Mouse (Mus musculus) CH12.LX (cell line): ENCODE measurements at regions not wholly inside any gene's neighbourhood (a gene's known extent, or its start where the extent isn't known, plus 50 kb on each side); places are given as distances from the start of the nearest gene placed in this dataset.

ENCODE experiments used
- DNase-seq: peaks from one replicate; pipeline ENCODE4 v3.0.0-alpha.2; 2013; ENCODE audit errors: extremely low read depth
- H3K27ac ChIP-seq: 2 replicates; pipeline ENCODE4 v1.5.1; 2012; ENCODE audit warnings: low read depth, mild to moderate bottlenecking, control low read depth, moderate library complexity; ENCODE audit not compliant: insufficient read depth
- H3K27me3 ChIP-seq: replicated peaks from 2 replicates; pipeline ENCODE3; 2012; ENCODE audit warnings: inconsistent platforms
- H3K36me3 ChIP-seq, 2 experiments: replicated peaks in 1 of 2; 2 replicates each; pipeline versions ENCODE3 to v1.6.1; 2012; ENCODE audit warnings: inconsistent platforms in 1 of 2, low read length in 1 of 2, mild to moderate bottlenecking in 1 of 2, mixed read lengths in 1 of 2, moderate library complexity in 1 of 2; ENCODE audit not compliant: control insufficient read depth in 1 of 2, insufficient read depth in 1 of 2
- H3K4me1 ChIP-seq, 2 experiments: 2 replicates each; pipeline ENCODE4 v1.6.1; 2012; ENCODE audit warnings: inconsistent platforms in 1 of 2, moderate library complexity in 1 of 2; ENCODE audit not compliant: insufficient read depth in 2 of 2, control insufficient read depth in 1 of 2
- H3K4me2 ChIP-seq: 2 replicates; pipeline ENCODE4 v1.6.1; 2012; ENCODE audit warnings: low read depth, mild to moderate bottlenecking, control low read depth; ENCODE audit not compliant: poor library complexity, insufficient read depth, severe bottlenecking
- H3K4me3 ChIP-seq, 3 experiments: fragments of 150-350 bp in 1 of 3; sonication (generic) in 1 of 3; replicated peaks in 1 of 3; 2 replicates each; pipeline versions ENCODE3 to v1.5.1; 2011 to 2012; ENCODE audit warnings: low read depth in 2 of 3, low read length in 2 of 3, mild to moderate bottlenecking in 2 of 3, moderate library complexity in 2 of 3, control low read depth in 1 of 3, improper control_type of control experiment in 1 of 3, inconsistent platforms in 1 of 3, mixed read lengths in 1 of 3; ENCODE audit not compliant: poor library complexity in 1 of 3
- H3K79me2 ChIP-seq: replicated peaks from 2 replicates; pipeline ENCODE4 v1.6.1; 2012; ENCODE audit warnings: mild to moderate bottlenecking, moderate library complexity; ENCODE audit not compliant: control insufficient read depth, poor library complexity, insufficient read depth, severe bottlenecking; ENCODE audit errors: extremely low read depth
- H3K9ac ChIP-seq: 2 replicates; pipeline ENCODE4 v1.6.1; 2012; ENCODE audit warnings: low read depth, mild to moderate bottlenecking, control low read depth, moderate library complexity; ENCODE audit not compliant: insufficient read depth
- H3K9me3 ChIP-seq: replicated peaks from 2 replicates; pipeline ENCODE3; 2012; ENCODE audit warnings: low read length, inconsistent platforms, mixed read lengths
- CHD1 ChIP-seq: IDR thresholded peaks from 2 replicates; pipeline ENCODE4 v1.6.1; 2012; ENCODE audit warnings: low read depth, low read length, improper control_type of control experiment, inconsistent platforms
- CTCF ChIP-seq, 2 experiments: IDR thresholded peaks in 1 of 2; conservative IDR thresholded peaks in 1 of 2; 2 replicates each; pipeline ENCODE4 v1.5.1; 2011 to 2012; ENCODE audit warnings: low read depth in 2 of 2, low read length in 2 of 2, improper control_type of control experiment in 1 of 2, inconsistent platforms in 1 of 2, mild to moderate bottlenecking in 1 of 2, moderate library complexity in 1 of 2
- E2F4 ChIP-seq: IDR thresholded peaks from 2 replicates; pipeline ENCODE4 v1.6.1; 2011; ENCODE audit warnings: low read depth, low read length, improper control_type of control experiment; ENCODE audit not compliant: insufficient replicate concordance
- ELF1 ChIP-seq: IDR thresholded peaks from 2 replicates; pipeline ENCODE4 v1.6.1; 2014; ENCODE audit warnings: low read depth, mild to moderate bottlenecking, inconsistent platforms, low read length, improper control_type of control experiment
- ETS1 ChIP-seq: conservative IDR thresholded peaks from 2 replicates; pipeline ENCODE4 v1.6.1; 2012; ENCODE audit warnings: low read depth, mild to moderate bottlenecking, inconsistent platforms, low read length, improper control_type of control experiment, moderate library complexity
- GABPA ChIP-seq: IDR thresholded peaks from 2 replicates; pipeline ENCODE4 v1.6.1; 2012; ENCODE audit warnings: low read depth, low read length, improper control_type of control experiment, inconsistent platforms; ENCODE audit not compliant: insufficient replicate concordance
- HCFC1 ChIP-seq: IDR thresholded peaks from 2 replicates; pipeline ENCODE4 v1.6.1; 2012; ENCODE audit warnings: low read depth, mild to moderate bottlenecking, inconsistent platforms, low read length, improper control_type of control experiment
- MAFK ChIP-seq: IDR thresholded peaks from 2 replicates; pipeline ENCODE4 v1.6.1; 2011; ENCODE audit warnings: low read length, improper control_type of control experiment; ENCODE audit not compliant: insufficient replicate concordance
- MAX ChIP-seq: IDR thresholded peaks from 2 replicates; pipeline ENCODE4 v1.6.1; 2011; ENCODE audit warnings: low read length, improper control_type of control experiment
- MAZ ChIP-seq: IDR thresholded peaks from 2 replicates; pipeline ENCODE4 v1.6.1; 2012; ENCODE audit warnings: low read depth, mild to moderate bottlenecking, inconsistent platforms, low read length, improper control_type of control experiment, moderate library complexity
- MEF2A ChIP-seq: IDR thresholded peaks from 2 replicates; pipeline ENCODE4 v1.6.1; 2014; ENCODE audit warnings: low read depth, mild to moderate bottlenecking, inconsistent platforms, low read length, improper control_type of control experiment, borderline replicate concordance
- MXI1 ChIP-seq: IDR thresholded peaks from 2 replicates; pipeline ENCODE4 v1.6.1; 2011; ENCODE audit warnings: mild to moderate bottlenecking, low read depth, low read length, improper control_type of control experiment
- MYC ChIP-seq: IDR thresholded peaks from 2 replicates; pipeline ENCODE4 v1.6.1; 2011; ENCODE audit warnings: low read depth, mild to moderate bottlenecking, improper control_type of control experiment, low read length
- NELFE ChIP-seq: IDR thresholded peaks from 2 replicates; pipeline ENCODE4 v1.6.1; 2011; ENCODE audit warnings: low read depth, low read length, improper control_type of control experiment
- PAX5 ChIP-seq: IDR thresholded peaks from 2 replicates; pipeline ENCODE4 v1.6.1; 2012; ENCODE audit warnings: low read length, inconsistent platforms, mixed read lengths
- POLR2A ChIP-seq: IDR thresholded peaks from 2 replicates; pipeline ENCODE4 v1.6.1; 2011; ENCODE audit warnings: low read depth, mild to moderate bottlenecking, improper control_type of control experiment, low read length
- RAD21 ChIP-seq: IDR thresholded peaks from 2 replicates; pipeline ENCODE4 v1.6.1; 2011; ENCODE audit warnings: low read depth, mild to moderate bottlenecking, low read length, improper control_type of control experiment, moderate library complexity
- RCOR1 ChIP-seq: conservative IDR thresholded peaks from 2 replicates; pipeline ENCODE4 v1.6.1; 2012; ENCODE audit warnings: low read depth, mild to moderate bottlenecking, inconsistent platforms, low read length, improper control_type of control experiment
- SIN3A ChIP-seq: IDR thresholded peaks from 2 replicates; pipeline ENCODE4 v1.6.1; 2012; ENCODE audit warnings: low read length, improper control_type of control experiment, inconsistent platforms
- SMC3 ChIP-seq: IDR thresholded peaks from 2 replicates; pipeline ENCODE4 v1.6.1; 2011; ENCODE audit warnings: low read depth, low read length, improper control_type of control experiment
- TBP ChIP-seq: conservative IDR thresholded peaks from 2 replicates; pipeline ENCODE4 v1.6.1; 2011; ENCODE audit warnings: low read depth, low read length, improper control_type of control experiment
- TCF12 ChIP-seq: IDR thresholded peaks from 2 replicates; pipeline ENCODE4 v1.6.1; 2014; ENCODE audit warnings: low read depth, mild to moderate bottlenecking, inconsistent platforms, low read length, improper control_type of control experiment
- USF1 ChIP-seq: IDR thresholded peaks from 2 replicates; pipeline ENCODE4 v1.6.1; 2014; ENCODE audit warnings: low read depth, mild to moderate bottlenecking, inconsistent platforms, low read length, improper control_type of control experiment
- ZC3H11A ChIP-seq: IDR thresholded peaks from 2 replicates; pipeline ENCODE4 v1.6.1; 2012; ENCODE audit warnings: low read depth, mild to moderate bottlenecking, inconsistent platforms, low read length, improper control_type of control experiment
- ZKSCAN1 ChIP-seq: IDR thresholded peaks from 2 replicates; pipeline ENCODE4 v1.6.1; 2012; ENCODE audit warnings: low read depth, inconsistent platforms, low read length, improper control_type of control experiment, borderline replicate concordance
- ZMIZ1 ChIP-seq: IDR thresholded peaks from 2 replicates; pipeline ENCODE4 v1.6.1; 2012; ENCODE audit warnings: low read depth, mild to moderate bottlenecking, inconsistent platforms, low read length, improper control_type of control experiment
- ZNF384 ChIP-seq: IDR thresholded peaks from 2 replicates; pipeline ENCODE4 v1.6.1; 2012; ENCODE audit warnings: low read depth, low read length, improper control_type of control experiment, inconsistent platforms
- dilution Hi-C: fragments of 300-500 bp; cut with MboI; formaldehyde crosslinking; loops from 2 replicates; pipeline ENCODE4 v1.14.3; 2020; ENCODE audit warnings: low sequenced_read_pairs; ENCODE audit not compliant: extremely low pct_unique_long_range_greater_than_20kb, extremely low pct_ligation_motif_present
- in situ Hi-C: fragments of 300-500 bp; cut with MboI; formaldehyde crosslinking; loops from 3 replicates; pipeline ENCODE4 v1.14.3; 2019; ENCODE audit warnings: low sequenced_read_pairs, low pct_ligation_motif_present, low pct_unique_long_range_greater_than_20kb, mixed read lengths

GRCm38 (mm10) chr2:116639935-116640334 lies 238.6 kb upstream of the Tmco5 start:
- Histone ChIP-seq H3K27me3 (no peaks in the 10 kb centered on the region), H3K4me2 (no peak overlapping the region), H3K36me3 (no peaks in the 10 kb centered on the region), H3K4me1 (no peaks in the 10 kb centered on the region), H3K79me2 (no peaks in the 10 kb centered on the region), H3K9ac (no peak overlapping the region), H3K4me3 (no peak overlapping the region), H3K27ac (no peak overlapping the region), H3K9me3 (no peaks in the 10 kb centered on the region)
- in situ Hi-C loops (no loop called here), dilution Hi-C loops (no loop called here)
- no peak for DNase-seq
- TF ChIP-seq RAD21 (no peak), ETS1 (no peak), ZC3H11A (no peak), HCFC1 (no peak), CTCF (conservative IDR thresholded peaks at IDR 0.05 in 1 of 2, IDR thresholded peaks at IDR 0.05 in 1 of 2; ENCODE audit: low read depth in 2 of 2, low read length in 2 of 2) (no peak), TBP (no peak), MAFK (no peak), MXI1 (no peak), MEF2A (no peak)

DNA sequence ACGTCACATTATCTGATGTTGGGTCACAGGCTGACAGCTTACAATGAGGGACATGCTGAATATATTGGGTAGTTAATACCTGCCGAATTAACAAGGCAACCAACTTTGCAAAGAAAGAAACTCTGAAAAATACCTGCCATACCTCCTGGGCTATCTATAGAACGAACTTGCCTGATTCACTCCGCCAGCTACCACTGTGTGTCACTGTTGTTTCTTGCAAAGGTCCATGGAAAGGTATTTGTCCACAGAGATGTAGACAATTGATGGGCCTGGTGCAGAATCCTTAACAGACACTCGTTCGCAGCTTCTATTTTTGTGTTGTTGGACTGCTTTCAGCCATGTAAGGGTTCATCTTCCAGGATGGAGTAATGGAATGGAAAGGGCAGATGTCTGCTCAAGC lies 226.4 kb upstream of the Tmco5 start:
- in situ Hi-C loops (no loop called here), dilution Hi-C loops (no loop called here)
- no peaks in the 10 kb centered on the region for H3K9me3 ChIP-seq
- H3K4me3 ChIP-seq: no peak overlapping the region
- no peaks in the 10 kb centered on the region for H3K36me3 ChIP-seq
- no peaks in the 10 kb centered on the region for H3K27me3 ChIP-seq
- peak; percentile 12 for DNase-seq
- no peak overlapping the region for H3K9ac ChIP-seq
- no peak overlapping the region for H3K27ac ChIP-seq
- no peaks in the 10 kb centered on the region for H3K4me1 ChIP-seq
- no peaks in the 10 kb centered on the region for H3K79me2 ChIP-seq
- no peak for TF ChIP-seq NELFE
- TF ChIP-seq POLR2A: no peak
- TF ChIP-seq SMC3: peak; percentile 26; the same call in 1 of the 2 replicates
- peak in 1 of 2 experiments; percentile 49; a peak in 2 of 4 replicates for TF ChIP-seq CTCF (conservative IDR thresholded peaks at IDR 0.05 in 1 of 2, IDR thresholded peaks at IDR 0.05 in 1 of 2; ENCODE audit: low read depth in 2 of 2, low read length in 2 of 2)
- TF ChIP-seq GABPA: no peak
- no peak for TF ChIP-seq SIN3A
- TF ChIP-seq RAD21: peak; percentile 51
- TF ChIP-seq USF1: no peak
- TF ChIP-seq, all 38 proteins: peak for 3
- no peak overlapping the region for H3K4me2 ChIP-seq

GRCm38 (mm10) chr2:116685756-116686155 lies 192.7 kb upstream of the Tmco5 start:
- Histone ChIP-seq H3K27ac (no peak overlapping the region), H3K4me1 (peaks cover 0 to 8% of the 10 kb centered on the region in 2 experiments; a peak in 2 of 4 replicates), H3K9me3 (no peaks in the 10 kb centered on the region), H3K4me3 (no peak overlapping the region), H3K4me2 (no peak overlapping the region), H3K27me3 (no peaks in the 10 kb centered on the region), H3K9ac (no peak overlapping the region), H3K79me2 (no peaks in the 10 kb centered on the region), H3K36me3 (no peaks in the 10 kb centered on the region)
- dilution Hi-C loops (no loop called here), in situ Hi-C loops (no loop called here)
- no peak for DNase-seq
- TF ChIP-seq E2F4 (no peak), MEF2A (no peak), MXI1 (no peak), SIN3A (no peak), TCF12 (no peak), ZNF384 (no peak), MAX (no peak), MAZ (no peak), RCOR1 (no peak), ZKSCAN1 (no peak), ELF1 (no peak), PAX5 (no peak), CHD1 (no peak), ZMIZ1 (no peak), HCFC1 (no peak), ETS1 (no peak), MYC (no peak), TBP (no peak)
